In the genomic region with DNA sequence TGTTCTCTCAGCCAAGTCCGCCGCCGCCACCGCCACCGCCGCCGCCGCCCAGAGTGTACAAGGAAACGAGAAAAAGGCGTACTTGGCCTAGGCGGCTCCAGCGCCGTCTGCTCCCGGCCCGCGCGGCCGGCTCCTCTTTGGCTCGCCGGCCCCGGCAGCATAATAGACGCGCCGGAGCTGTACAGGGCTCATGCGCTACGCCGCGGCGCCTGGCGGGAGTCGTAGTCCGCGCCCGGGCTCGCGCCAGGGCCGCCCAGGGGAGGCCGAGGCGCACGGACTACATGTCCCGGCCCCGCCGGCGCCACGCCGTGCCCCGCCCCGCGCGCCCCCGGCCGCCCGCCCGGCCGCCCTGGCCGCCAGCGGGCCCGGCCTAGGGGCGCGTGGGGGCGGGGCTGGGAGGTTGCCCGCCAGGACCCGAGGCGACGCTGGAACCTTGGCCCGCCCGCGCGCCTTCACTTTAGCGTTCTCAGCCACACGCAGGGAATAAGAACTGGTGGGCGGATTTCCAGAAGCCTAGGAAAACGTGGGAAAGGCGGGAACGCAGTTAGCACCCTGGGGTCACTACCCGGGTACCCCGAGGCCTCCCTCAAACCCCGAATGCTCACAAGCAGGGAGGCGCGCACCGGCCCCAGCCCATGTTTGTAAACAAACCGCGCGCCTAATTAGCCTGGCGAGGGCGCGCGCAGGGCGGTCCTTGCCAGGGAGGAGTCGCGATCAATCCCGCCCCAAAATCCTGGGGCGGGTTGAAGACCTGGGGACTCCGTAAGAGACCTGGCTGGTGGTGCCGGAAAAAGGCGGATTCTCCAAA, we compare ENCODE assay signal across 8 mouse cellular contexts. TPM values are rescaled to one million over a fixed set of nuclear protein-coding genes. Genes with fewer than 3 reads are reported as not detected.
DNase-seq lines count a peak whose midpoint lies in the region; ATAC-seq lines count a peak whose summit lies in the region.

No protein-coding gene starts in this region.

- no peaks in the 10 kb centered on the region for H3K27me3 ChIP-seq in hindbrain, embryonic 12.5 days

- peak overlapping the region; percentile 97 for H3K9ac ChIP-seq in hindbrain, embryonic 12.5 days

- 0 out of 2 replicates have a peak, but pooled peaks cover 9% of the 10 kb centered on the region for H3K36me3 ChIP-seq in hindbrain, embryonic 12.5 days

- peak overlapping the region; percentile 97 for H3K27ac ChIP-seq in hindbrain, embryonic 12.5 days

- WGBS in hindbrain, embryonic 12.5 days, result under 1% methylated on average over 54 of the region's 96 CpGs

- H3K4me1 ChIP-seq in hindbrain, embryonic 12.5 days, result peaks cover 46% of the 10 kb centered on the region

- peak; percentile 97 for DNase-seq in Muller cell, postnatal 12 days (ENCODE audit: inconsistent ontology term)
- DNase-seq in cerebellum, adult 9-11 months, result peak; percentile 96
- peak; percentile 91 for DNase-seq in frontal cortex, postnatal 10 days (ENCODE audit: low spot score in 2 of 2)
- peak; percentile 89 to 96 for DNase-seq in layer of hippocampus, postnatal 14 days (ENCODE audit: low spot score in 2 of 2)
- DNase-seq in lung, postnatal 14 days, result peak; percentile 92
- DNase-seq in retina, adult 2 months (ENCODE audit: low read depth, low spot score), result peak; percentile 82
- peak; percentile 86 to 94 for DNase-seq in thymus, postnatal 36 days

- no peaks in the 10 kb centered on the region for H3K9me3 ChIP-seq in hindbrain, embryonic 12.5 days (replicated peaks)

- H3K4me2 ChIP-seq in hindbrain, embryonic 12.5 days (replicated peaks), result peak overlapping the region; percentile 95

- peak overlapping the region; percentile 98 for H3K4me3 ChIP-seq in hindbrain, embryonic 12.5 days

- peak; percentile 99 for ATAC-seq in hindbrain, embryonic 12.5 days (ENCODE audit: low FRiP score)

RNA-seq across cellular contexts. Expression of gene Brd3, which starts 31.8 kb away (rescaled TPM):
- polyA plus RNA-seq in hindbrain, embryonic 12.5 days (2016; fragmentation: Nextera tagmentation; extraction: Ambion mirVana), result 134 and 141 TPM in 2 replicates
- 10 to 100 TPM; 58.9 to 68.0 TPM for total RNA-seq in layer of hippocampus, postnatal 14 days (2021)

RNA-seq across cellular contexts. Expression of gene Brd3os, which starts 33.6 kb away (rescaled TPM):
- 18.9 and 19.3 TPM in 2 replicates for polyA plus RNA-seq in hindbrain, embryonic 12.5 days (2016; fragmentation: Nextera tagmentation; extraction: Ambion mirVana)
- 10 to 100 TPM; 23.4 to 25.8 TPM for total RNA-seq in layer of hippocampus, postnatal 14 days (2021)

RNA-seq across cellular contexts. Expression of gene Wdr5, which starts 39.3 kb away (rescaled TPM):
- 51.4 and 55.3 TPM in 2 replicates for polyA plus RNA-seq in hindbrain, embryonic 12.5 days (2016; fragmentation: Nextera tagmentation; extraction: Ambion mirVana)
- total RNA-seq in layer of hippocampus, postnatal 14 days (2021), result 10 to 100 TPM; 33.8 to 34.8 TPM

RNA-seq across cellular contexts. Expression of gene Vav2, which starts 48.9 kb away (rescaled TPM):
- polyA plus RNA-seq in hindbrain, embryonic 12.5 days (2016; fragmentation: Nextera tagmentation; extraction: Ambion mirVana), result 23.0 and 23.6 TPM in 2 replicates
- total RNA-seq in layer of hippocampus, postnatal 14 days (2021), result 10 to 100 TPM; 19.5 to 21.8 TPM

Comparison
In these comparisons a context has a peak if more than half of its experiments do, and no peak if none do; other contexts are left out.
1. Peak in every context shown above with its lines: DNase-seq, ATAC-seq, H3K4me3 ChIP-seq and H3K27ac ChIP-seq.